ENCODE assay signal across 8 mouse cellular contexts in genomic region chr13:58359304-58359653, GRCm38 (mm10). TPM values are rescaled to one million over a fixed set of nuclear protein-coding genes. Genes with fewer than 3 reads are reported as not detected.
DNase-seq lines count a peak whose midpoint lies in the region; ATAC-seq and TF ChIP-seq lines count a peak whose summit lies in the region.

No protein-coding gene starts in this region.

- no peak for DNase-seq in heart, postnatal 4 days
- DNase-seq in Patski (ENCODE audit: low read depth, low spot score), result no peak
- no peak for DNase-seq in thymus, postnatal 36 days
- DNase-seq in c-Kit-positive CD71-positive TER-119-positive erythroid progenitor cells, embryonic 14.5 days (ENCODE audit: low spot score), result no peak
- DNase-seq in ovary, postnatal 10 days (ENCODE audit: low spot score), result no peak

- H3K27ac ChIP-seq in heart, embryonic 12.5 days (ENCODE audit: poor library complexity, severe bottlenecking), result no peak overlapping the region

- CTCF ChIA-PET in Patski (lab: Charles Lee), result no interaction called here

- H3K9me3 ChIP-seq in heart, embryonic 12.5 days (replicated peaks), result 0 out of 2 replicates have a peak, but pooled peaks cover 10% of the 10 kb centered on the region

- peak overlapping the region; percentile 94 for H3K4me2 ChIP-seq in heart, embryonic 12.5 days

- TF ChIP-seq CTCF in Patski (IDR thresholded peaks at IDR 0.05), result no peak

- peak; percentile 56 for ATAC-seq in heart, embryonic 12.5 days (ENCODE audit: insufficient number of reproducible peaks, low FRiP score)
- ATAC-seq in Patski, result peak; percentile 37
- ATAC-seq in granulocyte monocyte progenitor cell, adult 5-6 weeks (replicated peaks; ENCODE audit: poor library complexity, severe bottlenecking), result peak; percentile 64
- ATAC-seq in megakaryocyte, adult 5-6 weeks (ENCODE audit: poor library complexity, severe bottlenecking), result peak; percentile 56

- H3K36me3 ChIP-seq in heart, embryonic 12.5 days, result no peaks in the 10 kb centered on the region

- H3K4me3 ChIP-seq in heart, embryonic 12.5 days, result peak overlapping the region; percentile 76

- in situ Hi-C loops in Patski (cut with MboI; ENCODE audit: low pct_unique_long_range_greater_than_20kb), result no loop called here

- WGBS in heart, embryonic 12.5 days, result 7% methylated on average over 7 of the region's 7 CpGs

- H3K4me1 ChIP-seq in heart, embryonic 12.5 days (replicated peaks), result no peaks in the 10 kb centered on the region

- H3K27me3 ChIP-seq in heart, embryonic 12.5 days (replicated peaks), result no peaks in the 10 kb centered on the region
- no peaks in the 10 kb centered on the region for H3K27me3 ChIP-seq in Patski

- POLR2A ChIA-PET in Patski (lab: Charles Lee), result no interaction called here

- peak overlapping the region; percentile 52; the same call in 1 of the 2 replicates for H3K9ac ChIP-seq in heart, embryonic 12.5 days

RNA-seq across cellular contexts. Expression of gene Kif27, which starts 0.4 kb away (rescaled TPM):
- polyA plus RNA-seq in heart, embryonic 12.5 days (2016; fragmentation: Nextera tagmentation; extraction: Ambion mirVana), result 0.40 and 0.41 TPM in 2 replicates
- total RNA-seq in heart, postnatal 4 days (2021), result under 1 TPM; 0.34 to 0.79 TPM
- polyA plus RNA-seq in Patski (2021), result 1.3 TPM
- not detected in 2 replicates for total RNA-seq in granulocyte monocyte progenitor cell, adult 5-6 weeks (2014; fragmentation: Nextera tagmentation)
- not detected in 2 replicates for total RNA-seq in granulocyte monocyte progenitor cell, adult 5-6 weeks (2017)
- total RNA-seq in megakaryocyte, adult 5-6 weeks (2015), result not detected in 2 replicates
- not detected in 2 replicates for total RNA-seq in megakaryocyte, adult 5-6 weeks (2017)

RNA-seq across cellular contexts. Expression of gene 2210016F16Rik, which starts 25.7 kb away (rescaled TPM):
- polyA plus RNA-seq in heart, embryonic 12.5 days (2016; fragmentation: Nextera tagmentation; extraction: Ambion mirVana), result 27.9 and 30.5 TPM in 2 replicates
- 10 to 100 TPM; 18.6 to 18.7 TPM for total RNA-seq in heart, postnatal 4 days (2021)
- polyA plus RNA-seq in Patski (2021), result 5.9 TPM
- 12.2 and 17.8 TPM in 2 replicates for total RNA-seq in granulocyte monocyte progenitor cell, adult 5-6 weeks (2014; fragmentation: Nextera tagmentation)
- total RNA-seq in granulocyte monocyte progenitor cell, adult 5-6 weeks (2017), result 10.6 and 16.6 TPM in 2 replicates
- total RNA-seq in megakaryocyte, adult 5-6 weeks (2015), result 20.8 and 21.8 TPM in 2 replicates
- 12.3 and 12.6 TPM in 2 replicates for total RNA-seq in megakaryocyte, adult 5-6 weeks (2017)

RNA-seq across cellular contexts. Expression of gene Rmi1, which starts 42.8 kb away (rescaled TPM):
- 20.7 and 23.1 TPM in 2 replicates for polyA plus RNA-seq in heart, embryonic 12.5 days (2016; fragmentation: Nextera tagmentation; extraction: Ambion mirVana)
- 10 to 100 TPM; 12.0 to 14.1 TPM for total RNA-seq in heart, postnatal 4 days (2021)
- 19.1 TPM for polyA plus RNA-seq in Patski (2021)
- 34.7 and 36.1 TPM in 2 replicates for total RNA-seq in granulocyte monocyte progenitor cell, adult 5-6 weeks (2014; fragmentation: Nextera tagmentation)
- 20.0 and 22.8 TPM in 2 replicates for total RNA-seq in granulocyte monocyte progenitor cell, adult 5-6 weeks (2017)
- 40.6 and 46.0 TPM in 2 replicates for total RNA-seq in megakaryocyte, adult 5-6 weeks (2015)
- 23.6 and 25.5 TPM in 2 replicates for total RNA-seq in megakaryocyte, adult 5-6 weeks (2017)

RNA-seq across cellular contexts. Expression of gene Hnrnpk, which starts 43.9 kb away (rescaled TPM):
- 1,144 and 1,169 TPM in 2 replicates for polyA plus RNA-seq in heart, embryonic 12.5 days (2016; fragmentation: Nextera tagmentation; extraction: Ambion mirVana)
- total RNA-seq in heart, postnatal 4 days (2021), result 100 to 1,000 TPM; 898 to 905 TPM
- polyA plus RNA-seq in Patski (2021), result 797 TPM
- 748 and 806 TPM in 2 replicates for total RNA-seq in granulocyte monocyte progenitor cell, adult 5-6 weeks (2014; fragmentation: Nextera tagmentation)
- total RNA-seq in granulocyte monocyte progenitor cell, adult 5-6 weeks (2017), result 1,667 and 2,102 TPM in 2 replicates
- 665 and 701 TPM in 2 replicates for total RNA-seq in megakaryocyte, adult 5-6 weeks (2015)
- total RNA-seq in megakaryocyte, adult 5-6 weeks (2017), result 1,381 and 1,571 TPM in 2 replicates
